Mouse (Mus musculus) embryonic facial prominence, embryonic 14.5 days (tissue): ENCODE measurements around the gene Leap2. TPM values are rescaled to one million over a fixed set of nuclear protein-coding genes. Genes with fewer than 3 reads are reported as not detected.
A peak's percentile ranks its signal among the peaks of the same experiment; 100 is the strongest.

Source experiments
- ATAC-seq: fragments of 200-750 bp; cut with Nextera tagmentation; 2 replicates; pipeline ENCODE4 v1.8.0; 2017; ENCODE audit warnings: low read depth, moderate number of reproducible peaks, moderate TSS enrichment
- DNase-seq: peaks from one replicate; pipeline ENCODE4 v3.0.0-alpha.2; 2015; ENCODE audit warnings: low spot score
- H3K27ac ChIP-seq: fragments of 300-500 bp; sonication (generic); replicated peaks from 2 replicates; pipeline ENCODE4 v1.5.1; 2014; ENCODE audit warnings: low read depth, mild to moderate bottlenecking, low read length, moderate library complexity
- H3K27me3 ChIP-seq: fragments of 300-500 bp; sonication (generic); replicated peaks from 2 replicates; pipeline ENCODE4 v1.6.1; 2014; ENCODE audit warnings: low read length; ENCODE audit not compliant: control insufficient read depth, insufficient read depth
- H3K36me3 ChIP-seq: fragments of 300-500 bp; sonication (generic); 2 replicates; pipeline ENCODE4 v1.6.1; 2014; ENCODE audit warnings: low read length, mixed read lengths; ENCODE audit not compliant: control insufficient read depth, insufficient read depth
- H3K4me1 ChIP-seq: fragments of 300-500 bp; sonication (generic); 2 replicates; pipeline ENCODE4 v1.6.1; 2014; ENCODE audit warnings: antibody characterized with exemption, low read length; ENCODE audit not compliant: control insufficient read depth, insufficient read depth
- H3K4me2 ChIP-seq: fragments of 300-500 bp; sonication (generic); 2 replicates; pipeline ENCODE4 v1.6.1; 2014; ENCODE audit warnings: low read depth, mild to moderate bottlenecking, low read length, moderate library complexity, mixed read lengths
- H3K4me3 ChIP-seq: fragments of 300-500 bp; sonication (generic); 2 replicates; pipeline ENCODE4 v1.5.1; 2014; ENCODE audit warnings: low read depth, mild to moderate bottlenecking, low read length
- H3K9ac ChIP-seq: fragments of 300-500 bp; sonication (generic); 2 replicates; pipeline ENCODE4 v1.6.1; 2014; ENCODE audit warnings: low read depth, mild to moderate bottlenecking, low read length, moderate library complexity, mixed read lengths
- H3K9me3 ChIP-seq: fragments of 300-500 bp; sonication (generic); 2 replicates; pipeline ENCODE4 v1.6.1; 2016; ENCODE audit warnings: low read length; ENCODE audit not compliant: control insufficient read depth
- WGBS: fragments of 180-500 bp; shearing (Covaris S2); extraction: QIAGEN DNeasy Blood & Tissue Kit; methylation state at CpG from one replicate; pipeline ENCODE4 v1.1.7; 2014; 5-methylcytosine and 5-hydroxymethylcytosine counted together
- polyA plus RNA-seq: library from polyadenylated mRNA; unstranded; fragments of >200 nt; fragmentation: Nextera tagmentation; extraction: Ambion mirVana; gene quantifications from 2 replicates; pipeline ENCODE4 v1.2.1, GENCODE M21; 2014

Gene Leap2
- polyA plus RNA-seq, 1 experiment from 2014 or later: not detected

- H3K4me3 ChIP-seq: no peak overlapping the region
- no peak overlapping the region for H3K9ac ChIP-seq
- H3K36me3 ChIP-seq: no peaks in the 10 kb centered on the region
- no peak for DNase-seq
- H3K27ac ChIP-seq: no peak overlapping the region
- H3K4me1 ChIP-seq: no peaks in the 10 kb centered on the region
- H3K4me2 ChIP-seq: no peak overlapping the region
- no peaks in the 10 kb centered on the region for H3K9me3 ChIP-seq
- 85% methylated on average over 1 of the region's 1 CpGs for WGBS
- no peak for ATAC-seq
- no peaks in the 10 kb centered on the region for H3K27me3 ChIP-seq
Observed at GRCm38 (mm10) chr11:53448529-53448928, 25.6 kb upstream of the Leap2 start.

DNA sequence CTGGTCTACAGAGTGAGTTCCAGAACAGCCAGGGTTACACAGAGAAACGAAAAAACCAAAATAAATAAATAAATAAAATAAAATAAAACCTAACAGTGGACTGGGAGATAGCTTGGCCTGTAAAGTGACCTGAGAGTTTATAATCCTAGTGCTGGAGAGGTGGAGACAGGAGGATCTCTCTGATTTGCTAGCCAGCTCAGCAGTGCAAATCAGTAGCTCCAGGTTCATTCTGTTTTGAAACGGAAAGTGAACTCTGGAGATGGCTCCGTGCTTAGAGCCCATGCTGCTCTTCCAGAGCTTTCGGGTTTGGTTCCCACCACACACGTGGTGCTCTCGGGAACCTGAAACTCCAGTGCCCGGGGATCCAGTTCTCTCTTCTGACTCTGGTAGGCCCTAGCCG is 25.0 kb upstream of the Leap2 start:
- Histone ChIP-seq H3K9me3 (no peaks in the 10 kb centered on the region), H3K4me1 (no peaks in the 10 kb centered on the region), H3K4me2 (no peak overlapping the region), H3K27me3 (no peaks in the 10 kb centered on the region), H3K4me3 (no peak overlapping the region), H3K9ac (no peak overlapping the region), H3K36me3 (no peaks in the 10 kb centered on the region), H3K27ac (no peak overlapping the region)
- DNase-seq (no peak), ATAC-seq (no peak)
- 85% methylated on average over 8 of the region's 8 CpGs for WGBS

- 82% methylated on average over 13 of the region's 13 CpGs for WGBS
- no peak overlapping the region for H3K4me2 ChIP-seq
- ATAC-seq (no peak), DNase-seq (no peak)
- H3K4me3 ChIP-seq: no peak overlapping the region
- no peaks in the 10 kb centered on the region for H3K27me3 ChIP-seq
- H3K36me3 ChIP-seq: no peaks in the 10 kb centered on the region
- no peak overlapping the region for H3K9ac ChIP-seq
- H3K27ac ChIP-seq: no peak overlapping the region
- H3K4me1 ChIP-seq: no peaks in the 10 kb centered on the region
- no peaks in the 10 kb centered on the region for H3K9me3 ChIP-seq
Observed at GRCm38 (mm10) chr11:53446183-53446582, 23.2 kb upstream of the Leap2 start.

DNA sequence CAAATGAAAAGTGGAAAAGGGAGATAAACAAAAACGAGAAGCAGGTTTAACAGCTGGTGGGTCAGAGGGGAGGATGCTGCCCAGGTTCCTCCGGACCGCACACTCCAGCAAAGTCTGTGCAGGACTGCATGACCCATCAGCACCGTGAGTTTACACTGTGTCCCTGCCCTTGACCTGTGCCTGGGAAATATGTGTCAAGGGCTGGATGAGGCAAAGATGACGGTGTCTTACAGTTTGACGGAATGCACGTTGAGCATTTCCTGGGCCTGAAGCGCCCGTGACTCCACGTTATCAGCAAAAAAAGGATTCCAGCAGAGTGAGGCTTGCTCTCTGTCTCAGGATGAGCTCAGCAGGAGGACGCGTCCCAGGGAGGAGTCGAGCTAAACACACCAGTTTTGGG is 22.6 kb upstream of the Leap2 start:
- no peak for ATAC-seq
- Histone ChIP-seq H3K27ac (no peak overlapping the region), H3K27me3 (no peaks in the 10 kb centered on the region), H3K4me2 (no peak overlapping the region), H3K4me3 (no peak overlapping the region), H3K9ac (no peak overlapping the region), H3K36me3 (no peaks in the 10 kb centered on the region), H3K4me1 (no peaks in the 10 kb centered on the region), H3K9me3 (no peaks in the 10 kb centered on the region)
- 60% methylated on average over 13 of the region's 13 CpGs for WGBS
- DNase-seq: no peak

DNA sequence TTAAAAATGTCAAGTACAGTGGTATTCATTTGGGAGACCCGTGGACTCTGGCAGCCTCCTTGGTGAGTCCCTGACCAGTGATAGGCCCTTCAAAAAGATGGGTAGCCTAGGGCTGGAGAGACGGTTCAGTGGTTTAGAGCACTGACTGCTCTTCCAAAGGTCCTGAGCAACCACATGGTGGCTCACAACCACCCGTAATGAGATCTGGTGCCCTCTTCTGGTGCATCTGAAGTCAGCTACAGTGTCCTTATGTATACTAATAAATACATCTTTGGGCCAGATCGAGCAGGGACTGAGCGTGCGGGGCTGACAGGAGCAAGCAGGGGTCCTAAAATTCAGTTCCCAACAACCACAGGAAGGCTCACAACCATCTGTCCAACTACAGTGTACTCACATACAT is 20.9 kb upstream of the Leap2 start:
- Histone ChIP-seq H3K36me3 (no peaks in the 10 kb centered on the region), H3K4me3 (no peak overlapping the region), H3K4me2 (no peak overlapping the region), H3K27me3 (no peaks in the 10 kb centered on the region), H3K9ac (no peak overlapping the region), H3K9me3 (no peaks in the 10 kb centered on the region), H3K27ac (no peak overlapping the region), H3K4me1 (no peaks in the 10 kb centered on the region)
- DNase-seq (no peak), ATAC-seq (no peak)
- 28% methylated on average over 6 of the region's 6 CpGs for WGBS

DNA sequence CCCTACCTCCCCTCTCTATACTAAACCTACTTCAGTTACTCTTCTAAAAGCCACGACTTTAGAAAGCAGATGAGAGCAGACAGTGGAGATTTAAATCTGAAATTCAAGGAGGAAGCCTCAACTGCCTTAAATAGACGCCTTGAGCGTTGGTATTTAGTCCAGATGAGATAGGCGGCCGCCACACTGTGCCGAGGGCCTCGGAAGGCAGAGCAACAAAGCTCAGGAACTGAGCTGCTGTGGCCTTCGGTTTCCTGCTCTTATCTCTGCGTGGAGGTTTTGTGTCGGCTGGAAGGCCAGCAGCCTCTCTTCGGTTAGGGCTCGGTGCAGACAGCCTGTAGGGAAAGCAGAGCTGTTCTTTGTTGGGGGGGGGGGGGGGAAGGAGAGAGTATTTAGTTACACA is 19.0 kb upstream of the Leap2 start:
- H3K27ac ChIP-seq: peak overlapping the region; percentile 70
- WGBS: 28% methylated on average over 12 of the region's 12 CpGs
- DNase-seq: peak; percentile 14
- ATAC-seq: 0 out of 2 replicates have a peak, but pooled peaks have one; percentile 41
- no peaks in the 10 kb centered on the region for H3K9me3 ChIP-seq
- H3K4me2 ChIP-seq: no peak overlapping the region
- H3K4me1 ChIP-seq: no peaks in the 10 kb centered on the region
- no peak overlapping the region for H3K4me3 ChIP-seq
- no peaks in the 10 kb centered on the region for H3K27me3 ChIP-seq
- H3K36me3 ChIP-seq: no peaks in the 10 kb centered on the region
- H3K9ac ChIP-seq: no peak overlapping the region; the same call in 1 of the 2 replicates

DNA sequence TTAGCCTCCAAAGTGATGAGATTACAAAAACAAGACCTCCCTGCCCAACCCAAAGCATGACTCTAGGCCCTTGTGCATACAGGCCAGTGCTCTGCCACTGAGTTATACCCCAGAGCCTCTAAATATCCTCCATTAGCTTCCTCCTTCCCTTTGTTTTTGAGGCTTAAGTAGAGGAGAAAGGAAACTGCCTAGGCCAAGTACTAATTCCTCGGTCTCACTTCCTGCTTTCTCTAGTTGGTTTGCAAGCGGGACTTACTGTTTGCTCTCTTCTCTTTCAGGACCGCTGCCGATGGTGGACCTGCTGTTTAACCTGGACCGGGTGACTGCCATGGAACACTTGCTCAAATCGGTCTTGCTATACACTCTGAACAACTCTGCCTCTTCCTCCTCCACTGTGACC is 13.4 kb upstream of the Leap2 start:
- WGBS: 91% methylated on average over 6 of the region's 6 CpGs
- no peaks in the 10 kb centered on the region for H3K36me3 ChIP-seq
- no peak overlapping the region for H3K4me3 ChIP-seq
- H3K27ac ChIP-seq: no peak overlapping the region
- ATAC-seq (no peak), DNase-seq (no peak)
- H3K4me1 ChIP-seq: no peaks in the 10 kb centered on the region; the same call in 1 of the 2 replicates
- H3K27me3 ChIP-seq: no peaks in the 10 kb centered on the region
- no peak overlapping the region for H3K4me2 ChIP-seq
- H3K9me3 ChIP-seq: no peaks in the 10 kb centered on the region
- no peak overlapping the region for H3K9ac ChIP-seq

DNA sequence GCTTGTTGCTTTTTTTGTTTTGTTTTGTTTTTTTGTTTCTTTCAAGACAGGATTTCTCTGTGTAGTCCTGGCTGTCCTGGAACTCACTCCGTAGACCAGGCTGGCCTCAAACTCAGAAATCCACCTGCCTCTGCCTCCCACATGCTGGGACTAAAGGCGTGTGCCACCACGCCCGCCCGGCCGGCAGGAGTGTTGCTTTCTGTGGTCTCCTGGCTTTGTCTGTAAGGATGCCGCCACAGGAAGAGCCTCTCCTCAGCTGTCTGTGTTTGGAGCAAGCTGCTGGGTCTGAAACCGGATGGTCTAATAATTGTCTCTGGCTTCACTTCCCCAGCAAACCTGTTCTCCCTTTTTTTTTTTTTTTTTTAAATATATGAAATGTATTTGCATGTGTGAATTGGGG is 12.5 kb upstream of the Leap2 start:
- 86% methylated on average over 8 of the region's 8 CpGs for WGBS
- H3K36me3 ChIP-seq: no peaks in the 10 kb centered on the region
- H3K4me3 ChIP-seq: no peak overlapping the region
- no peaks in the 10 kb centered on the region for H3K27me3 ChIP-seq
- H3K27ac ChIP-seq: no peak overlapping the region
- DNase-seq (no peak), ATAC-seq (no peak)
- no peaks in the 10 kb centered on the region for H3K9me3 ChIP-seq
- no peak overlapping the region for H3K9ac ChIP-seq
- no peaks in the 10 kb centered on the region; the same call in 1 of the 2 replicates for H3K4me1 ChIP-seq
- no peak overlapping the region for H3K4me2 ChIP-seq

DNA sequence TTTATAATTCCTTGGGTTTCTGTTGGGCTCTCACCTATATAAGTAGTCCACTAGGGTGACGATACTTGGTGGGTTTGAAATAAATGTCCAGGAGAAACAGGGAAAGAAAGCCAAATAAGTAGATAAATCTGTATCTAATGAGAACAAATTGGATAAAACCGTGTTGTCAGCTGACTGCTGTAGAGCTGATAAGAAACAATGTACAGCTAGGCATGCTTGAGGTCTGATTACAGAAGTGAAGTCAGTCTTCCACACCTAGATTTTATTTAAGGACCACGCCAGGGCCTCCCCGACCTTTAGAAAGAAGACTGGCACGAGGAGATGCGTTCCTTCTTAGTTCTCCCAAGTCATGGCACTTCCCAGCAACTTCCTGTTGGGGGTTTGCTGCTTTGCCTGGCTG is 10.1 kb upstream of the Leap2 start:
- no peak overlapping the region for H3K27ac ChIP-seq
- H3K36me3 ChIP-seq: peaks cover 12% of the 10 kb centered on the region; the same call in 1 of the 2 replicates
- WGBS: 58% methylated on average over 6 of the region's 6 CpGs
- peaks cover 7% of the 10 kb centered on the region for H3K4me1 ChIP-seq
- H3K27me3 ChIP-seq: no peaks in the 10 kb centered on the region
- H3K9me3 ChIP-seq: no peaks in the 10 kb centered on the region
- no peak overlapping the region for H3K9ac ChIP-seq
- H3K4me3 ChIP-seq: no peak overlapping the region
- H3K4me2 ChIP-seq: no peak overlapping the region
- ATAC-seq (no peak), DNase-seq (no peak)
